Mouse (Mus musculus) stomach, embryonic 15.5 days (tissue): ENCODE results near the gene Pdzrn4. TPM values are rescaled to one million over a fixed set of nuclear protein-coding genes. Genes with fewer than 3 reads are reported as not detected.

Experiments
- ATAC-seq: fragments of 200-750 bp; cut with Nextera tagmentation; 2 replicates; pipeline ENCODE4 v1.8.0; 2017; ENCODE audit warnings: low read depth, moderate number of reproducible peaks, moderate TSS enrichment; ENCODE audit not compliant: insufficient read depth, low FRiP score
- H3K27ac ChIP-seq: fragments of 300-500 bp; sonication (generic); 2 replicates; pipeline ENCODE4 v1.5.1; 2015; ENCODE audit warnings: mild to moderate bottlenecking, inconsistent platforms
- H3K27me3 ChIP-seq: fragments of 300-500 bp; sonication (generic); replicated peaks from 2 replicates; pipeline ENCODE4 v1.6.1; 2015; ENCODE audit warnings: inconsistent platforms
- H3K36me3 ChIP-seq: fragments of 300-500 bp; sonication (generic); 2 replicates; pipeline ENCODE4 v1.6.1; 2015; ENCODE audit warnings: inconsistent platforms
- H3K4me1 ChIP-seq: fragments of 300-500 bp; sonication (generic); 2 replicates; pipeline ENCODE4 v1.6.1; 2015; ENCODE audit warnings: inconsistent platforms
- H3K4me2 ChIP-seq: fragments of 300-500 bp; sonication (generic); 2 replicates; pipeline ENCODE4 v1.6.1; 2015; ENCODE audit warnings: mild to moderate bottlenecking, inconsistent platforms
- H3K4me3 ChIP-seq: fragments of 300-500 bp; sonication (generic); replicated peaks from 2 replicates; pipeline ENCODE4 v1.5.1; 2015; ENCODE audit warnings: inconsistent platforms
- H3K9ac ChIP-seq: fragments of 300-500 bp; sonication (generic); 2 replicates; pipeline ENCODE4 v1.6.1; 2015; ENCODE audit warnings: inconsistent platforms
- H3K9me3 ChIP-seq: fragments of 300-500 bp; sonication (generic); 2 replicates; pipeline ENCODE4 v1.6.1; 2016; ENCODE audit warnings: inconsistent platforms
- WGBS: fragments of 180-500 bp; shearing (Covaris S2); methylation state at CpG from one replicate; pipeline ENCODE4 v1.1.7; 2015; 5-methylcytosine and 5-hydroxymethylcytosine counted together
- polyA plus RNA-seq: library from polyadenylated mRNA; unstranded; fragments of >200 nt; fragmentation: Nextera tagmentation; extraction: Ambion mirVana; gene quantifications from 2 replicates; pipeline ENCODE4 v1.2.1, GENCODE M21; 2015

Gene Pdzrn4
- polyA plus RNA-seq, 1 experiment from 2014 or later: 3.8 TPM

GRCm38 (mm10) chr15:92598380-92599295, 202.0 kb downstream of the Pdzrn4 start:
- WGBS: 3% methylated on average over 18 of the region's 18 CpGs
- no peaks in the 10 kb centered on the region for H3K9me3 ChIP-seq
- H3K27ac ChIP-seq: no peak overlapping the region
- H3K4me2 ChIP-seq: peak overlapping the region; percentile 49
- H3K27me3 ChIP-seq: no peaks in the 10 kb centered on the region
- peaks cover 4% of the 10 kb centered on the region; the same call in 1 of the 2 replicates for H3K4me1 ChIP-seq
- 0 out of 2 replicates have a peak overlapping the region, but pooled peaks have one; percentile 17 for H3K4me3 ChIP-seq
- H3K36me3 ChIP-seq: no peaks in the 10 kb centered on the region
- no peak overlapping the region for H3K9ac ChIP-seq
- no peak for ATAC-seq

- no peak overlapping the region for H3K4me3 ChIP-seq
- WGBS: 6% methylated on average over 7 of the region's 7 CpGs
Measured at GRCm38 (mm10) chr15:92599381-92599780, 202.7 kb downstream of the Pdzrn4 start.

GRCm38 (mm10) chr15:92610866-92611265, 214.2 kb downstream of the Pdzrn4 start:
- no peak for ATAC-seq
- Histone ChIP-seq H3K36me3 (no peaks in the 10 kb centered on the region), H3K9ac (no peak overlapping the region), H3K27ac (no peak overlapping the region), H3K27me3 (no peaks in the 10 kb centered on the region), H3K4me2 (no peak overlapping the region), H3K4me1 (no peaks in the 10 kb centered on the region), H3K4me3 (no peak overlapping the region), H3K9me3 (no peaks in the 10 kb centered on the region)
- WGBS: 77% methylated on average over 3 of the region's 3 CpGs

More at GRCm38 (mm10) chr15:92599381-92599780, 202.7 kb downstream of the Pdzrn4 start:
- no peak for ATAC-seq
- Histone ChIP-seq H3K27me3 (no peaks in the 10 kb centered on the region), H3K4me2 (peak overlapping the region; percentile 49; the same call in 1 of the 2 replicates), H3K9me3 (no peaks in the 10 kb centered on the region), H3K9ac (no peak overlapping the region), H3K27ac (no peak overlapping the region), H3K4me1 (peaks cover 4% of the 10 kb centered on the region; the same call in 1 of the 2 replicates), H3K36me3 (no peaks in the 10 kb centered on the region)

GRCm38 (mm10) chr15:92612386-92612785, 215.7 kb downstream of the Pdzrn4 start:
- 86% methylated on average over 1 of the region's 1 CpGs for WGBS
- Histone ChIP-seq H3K4me3 (no peak overlapping the region), H3K27ac (no peak overlapping the region), H3K4me2 (no peak overlapping the region), H3K9ac (no peak overlapping the region), H3K4me1 (no peaks in the 10 kb centered on the region), H3K9me3 (no peaks in the 10 kb centered on the region), H3K36me3 (no peaks in the 10 kb centered on the region), H3K27me3 (no peaks in the 10 kb centered on the region)
- ATAC-seq: no peak

- Histone ChIP-seq H3K4me3 (no peak overlapping the region), H3K36me3 (no peaks in the 10 kb centered on the region), H3K9me3 (no peaks in the 10 kb centered on the region), H3K9ac (no peak overlapping the region), H3K4me1 (no peaks in the 10 kb centered on the region), H3K27ac (no peak overlapping the region), H3K27me3 (no peaks in the 10 kb centered on the region), H3K4me2 (no peak overlapping the region)
- 84% methylated on average over 3 of the region's 3 CpGs for WGBS
- no peak for ATAC-seq
Measured at GRCm38 (mm10) chr15:92613228-92613627, 216.5 kb downstream of the Pdzrn4 start.

- no peaks in the 10 kb centered on the region for H3K27me3 ChIP-seq
- no peak overlapping the region for H3K4me3 ChIP-seq
- H3K9ac ChIP-seq: no peak overlapping the region
- H3K27ac ChIP-seq: no peak overlapping the region
- ATAC-seq: no peak
- H3K36me3 ChIP-seq: no peaks in the 10 kb centered on the region
- H3K4me1 ChIP-seq: no peaks in the 10 kb centered on the region
- no peaks in the 10 kb centered on the region for H3K9me3 ChIP-seq
- no peak overlapping the region for H3K4me2 ChIP-seq
- 69% methylated on average over 9 of the region's 9 CpGs for WGBS
Measured at GRCm38 (mm10) chr15:92621731-92622234, 225.1 kb downstream of the Pdzrn4 start.

- Histone ChIP-seq H3K4me2 (no peak overlapping the region), H3K27ac (no peak overlapping the region), H3K36me3 (no peaks in the 10 kb centered on the region), H3K4me3 (no peak overlapping the region), H3K4me1 (no peaks in the 10 kb centered on the region), H3K27me3 (no peaks in the 10 kb centered on the region), H3K9me3 (no peaks in the 10 kb centered on the region), H3K9ac (no peak overlapping the region)
- no peak for ATAC-seq
- WGBS: 52% methylated on average over 5 of the region's 5 CpGs
Measured at GRCm38 (mm10) chr15:92622323-92622722, 225.6 kb downstream of the Pdzrn4 start.

- no peak overlapping the region for H3K4me2 ChIP-seq
- ATAC-seq: no peak
- H3K9ac ChIP-seq: no peak overlapping the region
- H3K27ac ChIP-seq: no peak overlapping the region
- H3K9me3 ChIP-seq: no peaks in the 10 kb centered on the region
- H3K36me3 ChIP-seq: no peaks in the 10 kb centered on the region
- no peak overlapping the region for H3K4me3 ChIP-seq
- H3K4me1 ChIP-seq: no peaks in the 10 kb centered on the region
- WGBS: 22% methylated on average over 2 of the region's 2 CpGs
- no peaks in the 10 kb centered on the region for H3K27me3 ChIP-seq
Measured at GRCm38 (mm10) chr15:92629172-92629571, 232.5 kb downstream of the Pdzrn4 start.

GRCm38 (mm10) chr15:92634044-92634610, 237.4 kb downstream of the Pdzrn4 start:
- H3K9me3 ChIP-seq: no peaks in the 10 kb centered on the region
- H3K27ac ChIP-seq: no peak overlapping the region
- ATAC-seq: no peak
- no peak overlapping the region for H3K4me2 ChIP-seq
- no peaks in the 10 kb centered on the region for H3K36me3 ChIP-seq
- no peaks in the 10 kb centered on the region for H3K27me3 ChIP-seq
- H3K9ac ChIP-seq: no peak overlapping the region
- H3K4me1 ChIP-seq: no peaks in the 10 kb centered on the region
- 80% methylated on average over 14 of the region's 14 CpGs for WGBS
- H3K4me3 ChIP-seq: no peak overlapping the region

- no peak for ATAC-seq
- Histone ChIP-seq H3K36me3 (no peaks in the 10 kb centered on the region), H3K4me2 (no peak overlapping the region), H3K27me3 (no peaks in the 10 kb centered on the region), H3K4me3 (no peak overlapping the region), H3K4me1 (no peaks in the 10 kb centered on the region), H3K9me3 (no peaks in the 10 kb centered on the region), H3K9ac (no peak overlapping the region), H3K27ac (no peak overlapping the region)
- 67% methylated on average over 18 of the region's 18 CpGs for WGBS
Measured at GRCm38 (mm10) chr15:92640212-92641082, 243.8 kb downstream of the Pdzrn4 start.

- H3K36me3 ChIP-seq: no peaks in the 10 kb centered on the region
- H3K27me3 ChIP-seq: no peaks in the 10 kb centered on the region
- 78% methylated on average over 11 of the region's 11 CpGs for WGBS
- no peaks in the 10 kb centered on the region for H3K9me3 ChIP-seq
- H3K27ac ChIP-seq: no peak overlapping the region
- no peak for ATAC-seq
- H3K4me2 ChIP-seq: no peak overlapping the region
- H3K4me1 ChIP-seq: no peaks in the 10 kb centered on the region
- no peak overlapping the region for H3K4me3 ChIP-seq
- H3K9ac ChIP-seq: no peak overlapping the region
Measured at GRCm38 (mm10) chr15:92671279-92672051, 274.8 kb downstream of the Pdzrn4 start.
